Mouse (Mus musculus) fat pad, adult 2 months (tissue): ENCODE measurements around the gene Slco3a1.

Source experiments
- DNase-seq: peaks from one replicate; pipeline ENCODE4 v3.0.0-alpha.2; 2011; ENCODE audit warnings: low read depth, low spot score; ENCODE audit errors: extremely low read depth

Slco3a1 gene

GRCm38 (mm10) chr7:74554608-74555311 lies at the start of gene Slco3a1:
Gene Slco3a1, minus strand, starts transcription at chr7:74554780.
- DNase-seq: no peak

- no peak for DNase-seq
These were observed 46.4 kb upstream of the Slco3a1 start for GRCm38 (mm10) chr7:74600996-74601395.

DNA sequence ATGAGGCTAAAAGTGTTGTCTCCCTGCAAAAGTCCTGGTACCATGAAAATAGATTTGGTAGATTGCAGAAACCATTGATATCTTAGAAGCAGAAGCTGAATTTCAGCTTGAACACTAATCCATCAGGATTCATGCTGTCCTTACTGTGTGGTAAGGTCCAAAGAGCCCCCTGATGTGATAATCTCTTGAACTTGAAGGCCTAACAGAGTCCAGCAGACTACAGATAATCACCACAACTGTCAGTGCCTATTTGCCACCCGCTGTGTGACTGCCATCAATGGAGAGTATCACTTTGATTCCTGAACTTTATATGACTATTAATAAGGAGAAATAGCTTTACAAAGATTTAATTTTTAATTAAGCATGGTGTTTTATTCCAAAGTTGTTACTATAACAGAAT lies 24.8 kb upstream of the Slco3a1 start:
- no peak for DNase-seq

GRCm38 (mm10) chr7:74575678-74576077 lies 21.1 kb upstream of the Slco3a1 start:
- no peak for DNase-seq

- DNase-seq: no peak
These were observed 836 bp upstream of the Slco3a1 start for GRCm38 (mm10) chr7:74555416-74555815.

DNA sequence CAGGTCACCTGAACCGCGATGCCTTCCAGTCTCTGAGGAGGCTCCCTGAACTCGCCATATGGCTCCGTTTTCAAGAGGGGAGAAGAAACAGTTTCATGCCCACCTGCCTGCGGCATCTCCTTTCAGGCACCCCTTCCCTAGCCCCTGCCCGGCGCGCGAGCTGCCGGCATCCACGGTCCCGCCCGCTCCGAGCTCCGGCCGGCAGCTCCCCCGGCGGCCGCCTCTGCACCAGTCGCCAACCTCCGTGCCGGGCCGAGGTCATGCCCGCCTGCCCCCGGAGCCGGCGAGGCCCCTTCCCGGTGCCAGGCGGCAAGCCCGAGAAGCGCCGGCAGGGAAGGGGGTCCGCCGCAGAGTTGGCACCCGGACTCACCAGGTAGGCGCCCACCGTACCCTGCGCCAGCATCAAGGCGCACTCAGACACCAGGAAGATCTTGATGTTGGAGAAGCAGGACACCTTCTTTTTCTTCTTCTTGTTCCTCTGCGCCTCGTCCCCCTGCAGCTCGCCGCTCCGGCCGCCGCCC lies 479 bp downstream of the Slco3a1 start:
- no peak for DNase-seq

- no peak for DNase-seq
These were observed 1.4 kb downstream of the Slco3a1 start for GRCm38 (mm10) chr7:74553111-74553650.

DNA sequence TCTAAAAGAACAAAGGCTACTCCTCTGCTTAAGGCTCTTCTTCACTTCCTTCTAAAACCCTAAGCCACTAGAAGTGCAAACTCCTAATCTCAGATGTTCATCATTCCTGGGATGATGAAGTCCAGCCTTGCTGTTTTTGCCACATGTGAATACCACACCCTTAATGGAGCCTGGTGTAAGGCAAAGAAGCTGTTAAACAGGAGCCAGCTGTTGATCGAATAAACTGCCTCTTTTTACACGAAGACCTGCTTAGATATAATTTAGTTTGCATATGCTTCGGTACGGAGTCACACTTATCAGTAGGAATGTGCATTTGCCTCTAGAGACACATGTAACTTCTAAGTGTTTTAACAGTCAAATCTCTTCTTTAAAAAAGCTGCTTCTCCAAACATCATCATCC lies 2.0 kb downstream of the Slco3a1 start:
- DNase-seq: no peak

GRCm38 (mm10) chr7:74552000-74552358 lies 2.6 kb downstream of the Slco3a1 start:
- no peak for DNase-seq

- no peak for DNase-seq
These were observed 3.1 kb downstream of the Slco3a1 start for GRCm38 (mm10) chr7:74551338-74551999.

DNA sequence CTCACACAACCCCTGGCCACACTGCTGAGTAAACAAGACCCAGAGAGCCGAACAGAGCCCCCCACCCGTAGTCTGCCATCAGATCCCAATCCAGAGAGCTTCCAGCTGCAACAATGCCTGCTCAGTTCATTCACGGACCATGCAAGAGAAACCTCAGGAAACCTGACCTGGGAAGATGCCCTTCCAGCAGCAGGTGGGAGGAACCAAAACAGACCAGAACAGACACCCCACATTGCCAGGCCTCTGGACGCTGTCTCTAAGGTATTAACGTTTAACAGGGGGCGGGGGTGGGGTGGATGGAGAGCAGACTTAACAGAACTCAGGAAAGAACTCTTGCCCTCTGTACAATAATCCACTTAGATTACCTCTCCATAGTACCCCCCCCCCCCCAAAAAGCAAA lies 4.9 kb downstream of the Slco3a1 start:
- DNase-seq: no peak

- no peak for DNase-seq
These were observed 5.5 kb downstream of the Slco3a1 start for GRCm38 (mm10) chr7:74549013-74549582.

DNA sequence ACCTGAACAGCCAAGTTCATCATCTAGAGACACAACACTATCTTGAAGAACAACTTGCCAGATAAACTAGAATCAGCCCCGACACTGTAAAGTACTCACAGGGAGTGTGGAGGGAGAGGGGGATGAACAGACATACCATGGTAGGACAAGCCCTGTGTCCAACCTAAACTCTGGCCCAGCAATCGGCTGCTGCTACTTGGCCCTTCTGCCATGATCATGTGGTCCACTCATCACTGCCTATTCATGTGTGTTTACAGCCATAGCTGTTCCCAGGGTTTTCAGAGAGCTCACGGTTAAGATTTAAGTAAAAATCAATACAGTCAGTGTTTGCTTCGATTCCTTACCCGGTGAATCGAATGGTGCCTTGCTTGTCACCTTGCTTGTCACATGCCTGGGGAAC lies 7.9 kb downstream of the Slco3a1 start:
- no peak for DNase-seq

DNA sequence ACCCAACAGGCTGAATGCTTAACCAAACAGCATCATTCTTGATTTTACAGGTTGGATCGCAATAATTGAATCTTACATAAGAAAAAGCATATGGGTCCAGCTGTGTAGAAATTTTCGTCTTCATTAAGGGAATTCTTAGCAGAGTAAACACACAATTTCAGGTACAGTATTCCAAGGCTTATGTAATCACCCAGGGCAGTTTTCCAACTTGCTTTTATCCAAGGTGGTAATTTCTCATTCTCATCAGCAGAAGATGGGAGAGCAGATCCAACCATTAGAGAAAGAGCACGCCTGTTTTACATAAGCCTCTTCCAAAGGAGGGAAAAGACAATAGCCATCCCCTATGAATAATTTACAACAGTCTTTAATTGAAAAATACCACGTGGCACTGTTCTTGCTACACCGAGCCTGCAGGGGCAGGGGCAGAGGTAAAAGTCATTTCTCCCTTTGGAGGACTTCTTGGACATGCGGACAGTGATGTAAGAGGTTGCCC lies 9.0 kb downstream of the Slco3a1 start:
- DNase-seq: no peak

- DNase-seq: no peak
These were observed 10.3 kb downstream of the Slco3a1 start for GRCm38 (mm10) chr7:74544306-74544705.

GRCm38 (mm10) chr7:74541958-74542357 lies 12.6 kb downstream of the Slco3a1 start:
- no peak for DNase-seq

GRCm38 (mm10) chr7:74540933-74541725 lies 13.5 kb downstream of the Slco3a1 start:
- DNase-seq: no peak

GRCm38 (mm10) chr7:74536186-74536585 lies 18.4 kb downstream of the Slco3a1 start:
- no peak for DNase-seq

DNA sequence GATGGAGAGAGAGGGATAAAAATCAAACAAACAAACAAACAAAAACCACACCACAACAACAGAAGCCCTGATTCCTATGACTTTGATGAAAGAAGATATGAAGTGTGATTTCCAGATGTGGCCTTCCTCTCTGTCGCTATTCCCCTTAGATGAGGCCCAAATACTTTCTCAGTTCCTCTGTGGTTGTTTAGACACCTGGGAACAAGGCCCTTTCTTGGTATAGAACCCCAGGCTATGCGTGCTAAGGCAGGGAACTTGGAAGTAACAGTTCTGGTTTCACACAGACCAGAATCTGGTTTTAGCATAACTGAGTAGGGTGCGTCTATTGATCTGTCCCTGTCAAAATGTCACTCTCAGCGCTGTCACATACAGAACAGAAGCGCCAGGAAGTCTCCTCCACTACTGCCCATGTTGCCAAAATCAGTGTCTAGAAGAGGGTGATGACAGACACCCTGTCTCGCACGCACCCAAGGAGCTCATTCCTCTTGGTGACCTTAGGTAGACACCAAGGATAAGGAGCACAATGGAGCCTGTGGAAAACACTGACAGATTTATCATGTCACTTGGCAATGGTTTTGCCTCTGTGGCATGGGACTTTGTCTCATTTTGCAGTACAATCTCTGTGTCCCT lies 23.0 kb downstream of the Slco3a1 start:
- no peak for DNase-seq

- no peak for DNase-seq
These were observed 24.7 kb downstream of the Slco3a1 start for GRCm38 (mm10) chr7:74529877-74530276.
